Mouse (Mus musculus): ENCODE results near the gene Ppp3r2. TPM values are rescaled to one million over a fixed set of nuclear protein-coding genes. Genes with fewer than 3 reads are reported as not detected.
A peak's percentile ranks its signal among the peaks of the same experiment; 100 is the strongest.

Gene Ppp3r2
- not detected for total RNA-seq (2021)

- DNase-seq (ENCODE audit: low spot score): no peak
- intact Hi-C loops (cut with DNase I): no loop called here
These were observed at the start of gene Ppp3r2 for GRCm38 (mm10) chr4:49681812-49682211. Ppp3r2 (minus strand) TSS chr4:49682024.

GRCm38 (mm10) chr4:49729326-49729725 is 47.5 kb upstream of the Ppp3r2 start:
- DNase-seq (ENCODE audit: low spot score): no peak
- intact Hi-C loops (cut with DNase I): no loop called here

GRCm38 (mm10) chr4:49723908-49724307 is 42.1 kb upstream of the Ppp3r2 start:
- no peak for DNase-seq (ENCODE audit: low spot score)
- intact Hi-C loops (cut with DNase I): no loop called here

GRCm38 (mm10) chr4:49691405-49692194 is 9.8 kb upstream of the Ppp3r2 start:
- DNase-seq (ENCODE audit: low spot score): no peak
- intact Hi-C loops (cut with DNase I): no loop called here

GRCm38 (mm10) chr4:49688594-49689288 is 6.9 kb upstream of the Ppp3r2 start:
- DNase-seq (ENCODE audit: low spot score): no peak
- intact Hi-C loops (cut with DNase I): loop anchor here (2.0 kb wide), 1 partner anchor 270 kb away; no protein-coding TSS in a partner anchor

DNA sequence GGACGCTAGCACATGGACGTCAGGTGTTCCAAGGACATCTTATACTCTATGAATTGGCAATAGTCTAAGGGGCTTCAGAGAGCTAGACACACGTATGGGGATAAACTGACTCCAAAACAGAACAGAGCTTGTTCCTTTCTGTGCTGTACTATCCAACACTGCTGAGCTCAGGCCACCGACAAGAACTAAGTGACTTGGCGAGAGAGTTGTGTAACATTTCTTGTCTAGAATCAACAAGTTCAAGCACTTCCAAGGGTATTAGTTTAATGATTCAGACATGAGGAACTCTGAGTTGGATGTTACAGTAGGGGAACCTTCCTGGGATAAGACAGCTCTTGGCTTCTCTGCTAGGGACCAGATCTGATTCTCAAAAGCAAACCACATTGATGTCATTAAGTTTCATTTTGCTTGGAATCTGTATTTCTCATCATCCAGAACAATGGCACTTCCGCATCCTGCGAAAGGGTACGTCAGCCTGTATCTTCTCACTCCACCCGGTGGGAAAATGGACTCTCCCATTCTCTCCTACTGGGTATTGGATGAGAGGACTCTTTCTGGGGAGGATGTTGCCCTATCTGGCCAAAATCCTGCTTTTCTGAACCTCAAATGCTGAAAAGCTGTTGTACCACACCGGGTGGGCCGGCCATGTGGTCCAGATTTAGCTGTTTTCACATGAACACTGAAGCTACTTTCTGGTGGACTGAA is 1.5 kb downstream of the Ppp3r2 start:
- no peak for DNase-seq (ENCODE audit: low spot score)

GRCm38 (mm10) chr4:49676790-49677189 is 5.0 kb downstream of the Ppp3r2 start:
- intact Hi-C loops (cut with DNase I): no loop called here
- no peak for DNase-seq (ENCODE audit: low spot score)

More for the DNA sequence above, 1.5 kb downstream of the Ppp3r2 start:
- intact Hi-C loops (cut with DNase I): no loop called here

- intact Hi-C loops (cut with DNase I): no loop called here
- DNase-seq (ENCODE audit: low spot score): no peak
These were observed 5.8 kb downstream of the Ppp3r2 start for GRCm38 (mm10) chr4:49676071-49676470.

DNA sequence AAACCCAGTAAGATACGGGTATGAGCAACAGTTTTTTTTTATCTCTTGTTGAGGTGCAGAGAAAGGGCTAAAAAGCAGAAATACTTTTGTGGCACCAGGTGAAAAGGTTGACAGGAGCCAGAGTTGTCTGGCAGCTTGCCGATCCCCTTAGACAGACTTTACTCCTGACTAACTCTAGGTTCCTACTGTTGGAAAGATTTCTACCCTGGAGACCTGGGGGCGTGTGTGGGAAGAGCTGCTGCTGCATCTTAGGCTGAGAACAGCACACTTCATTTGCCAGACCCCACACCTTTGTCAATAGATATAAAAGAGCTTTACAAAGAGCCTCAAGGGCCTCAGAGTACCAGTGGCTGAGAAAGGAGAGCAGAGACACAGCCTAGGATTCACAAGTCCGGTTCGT is 17.0 kb downstream of the Ppp3r2 start:
- intact Hi-C loops (cut with DNase I): no loop called here
- DNase-seq (ENCODE audit: low spot score): no peak

DNA sequence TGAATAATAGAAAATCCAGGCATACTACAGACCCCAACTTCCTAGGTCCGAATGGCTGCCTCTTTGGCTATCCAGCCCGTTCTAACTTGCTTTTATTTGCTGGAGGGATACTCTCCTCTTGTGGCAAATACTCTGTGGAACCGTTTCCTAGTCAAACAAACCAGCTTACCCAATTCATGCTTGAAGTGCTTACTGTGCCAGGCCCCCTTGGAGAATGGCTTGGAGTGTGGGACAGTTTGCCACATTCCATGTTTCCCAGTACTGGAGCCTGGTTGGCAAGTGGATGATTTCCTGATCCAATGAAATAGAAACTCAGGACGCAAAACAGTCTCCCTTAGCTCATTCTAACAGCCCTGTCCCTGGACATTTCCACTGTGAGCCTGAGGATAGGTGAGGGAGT is 19.6 kb downstream of the Ppp3r2 start:
- no peak for DNase-seq (ENCODE audit: low spot score)
- intact Hi-C loops (cut with DNase I): no loop called here

DNA sequence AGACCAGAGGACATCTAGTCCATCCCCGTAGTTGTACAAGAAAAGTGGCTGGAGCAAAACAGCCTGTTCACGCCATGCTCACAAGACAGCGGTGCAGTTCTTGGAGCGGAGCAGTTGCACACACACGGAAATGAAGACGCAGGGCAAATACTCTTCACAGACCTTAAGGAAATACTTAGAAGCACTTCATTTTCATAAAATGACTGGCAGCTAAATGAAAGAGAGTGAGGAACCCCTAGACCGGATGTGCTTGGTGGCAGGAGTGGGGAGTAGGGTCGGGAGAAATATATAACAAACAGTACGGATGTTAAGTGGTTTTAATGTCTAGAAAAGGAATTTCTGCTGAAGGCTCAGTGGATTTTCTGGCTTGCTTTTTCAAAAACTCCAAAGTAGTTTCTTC is 20.2 kb downstream of the Ppp3r2 start:
- intact Hi-C loops (cut with DNase I): no loop called here
- no peak for DNase-seq (ENCODE audit: low spot score)

DNA sequence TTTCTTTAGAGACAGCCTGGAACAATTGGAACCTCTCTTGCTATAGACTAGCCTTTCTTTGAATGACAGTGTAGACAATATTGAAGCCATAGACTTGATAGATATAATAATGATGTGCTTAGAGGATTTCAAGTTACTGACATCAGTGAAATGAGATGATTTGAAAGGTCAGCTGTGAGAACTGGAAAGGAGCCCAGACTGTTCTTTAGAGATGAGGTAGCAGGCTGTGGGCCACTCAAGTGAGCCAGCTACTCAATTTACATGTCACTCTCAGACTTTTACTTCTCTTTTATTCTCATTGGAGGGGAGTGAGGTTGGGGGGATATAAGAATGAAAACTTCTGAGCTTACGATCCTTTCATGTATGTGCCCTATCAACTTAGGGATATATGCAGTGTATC is 22.4 kb downstream of the Ppp3r2 start:
- intact Hi-C loops (cut with DNase I): no loop called here
- no peak for DNase-seq (ENCODE audit: low spot score)

DNA sequence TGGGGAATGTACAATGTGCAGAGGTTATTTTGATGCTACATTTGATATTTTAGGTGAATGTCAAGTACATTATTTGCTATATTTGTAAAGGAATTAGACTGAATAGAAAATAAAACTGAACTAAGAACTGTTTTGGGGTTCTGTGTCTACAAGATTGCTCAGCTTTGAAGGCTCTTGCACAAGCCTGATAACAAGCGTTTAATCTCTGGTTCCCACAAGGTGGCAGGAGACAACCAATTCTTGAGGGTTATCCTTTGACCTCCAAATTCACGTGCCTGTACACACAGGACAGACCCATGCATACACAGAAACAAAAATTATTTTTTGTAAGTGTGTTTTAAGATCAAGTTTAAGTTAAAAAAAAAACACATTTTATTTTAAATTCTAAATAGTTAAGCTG is 41.9 kb downstream of the Ppp3r2 start:
- no peak for DNase-seq (ENCODE audit: low spot score)
- intact Hi-C loops (cut with DNase I): no loop called here

- DNase-seq (ENCODE audit: low spot score): no peak
- intact Hi-C loops (cut with DNase I): no loop called here
These were observed 44.0 kb downstream of the Ppp3r2 start for GRCm38 (mm10) chr4:49637821-49638220.

DNA sequence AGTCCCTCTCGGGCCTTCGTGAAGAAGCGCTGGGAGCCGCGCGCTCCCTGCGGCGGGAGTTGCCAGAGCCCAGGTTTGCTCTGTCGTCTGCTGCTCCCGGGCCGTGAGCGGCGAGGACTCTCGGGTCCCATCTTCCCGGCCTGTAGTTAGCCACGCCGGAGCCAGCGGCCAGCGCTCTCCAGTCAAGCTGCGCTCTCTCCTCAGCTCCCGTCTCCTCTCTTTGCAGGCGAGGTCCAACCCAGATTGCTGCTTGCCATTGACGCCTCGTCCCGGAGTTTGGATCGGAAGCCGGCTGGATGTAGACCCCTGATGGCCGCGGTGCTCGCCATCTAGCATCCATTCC is 49.7 kb downstream of the Ppp3r2 start:
- no peak for DNase-seq (ENCODE audit: low spot score)
- intact Hi-C loops (cut with DNase I): no loop called here

DNA sequence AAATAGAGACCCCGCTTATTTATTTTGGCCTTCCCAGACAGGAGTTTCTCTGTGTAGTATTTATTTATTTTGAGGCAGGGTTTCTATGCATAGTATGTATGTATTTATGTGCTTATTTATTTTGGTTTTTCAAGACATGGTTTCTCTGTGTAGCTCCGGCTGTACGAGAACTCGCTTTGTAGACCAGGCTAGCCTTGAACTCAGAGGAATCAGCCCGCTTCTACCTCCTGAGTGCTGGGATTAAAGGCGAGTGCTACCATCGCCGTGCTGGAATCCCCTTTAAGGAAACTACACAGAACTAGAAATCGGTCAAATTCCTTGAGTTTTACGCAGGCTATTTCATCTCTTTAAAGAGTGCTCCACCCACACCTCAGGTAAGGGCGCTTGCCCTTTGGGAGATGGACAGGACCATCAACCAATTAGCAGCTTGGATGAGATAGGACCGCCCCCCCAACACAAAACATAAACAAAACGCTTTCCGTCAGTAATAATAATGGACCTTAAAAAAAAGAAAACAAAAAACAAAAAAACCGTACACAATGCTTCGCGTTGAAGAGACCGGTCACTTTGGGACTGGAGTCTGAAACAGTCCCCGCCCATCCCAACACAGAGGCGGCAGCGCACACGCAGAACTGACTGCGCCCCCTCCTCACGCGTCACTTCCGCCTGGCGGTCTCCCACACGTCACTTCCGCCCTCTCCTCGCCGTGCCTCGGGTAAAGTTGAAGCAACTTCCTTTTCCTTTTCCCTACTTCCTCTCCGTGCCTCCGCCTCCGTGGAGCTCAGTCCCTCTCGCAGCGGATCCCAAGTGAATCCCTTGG is 50.3 kb downstream of the Ppp3r2 start, which contains the start of gene Rnf20:
Gene Rnf20, plus strand, starts transcription at position 688 of the 820 bp plus-strand sequence.
- intact Hi-C loops (cut with DNase I): loop anchor here (2.0 kb wide), 1 partner anchor 35 kb away; the partner anchor contains the start of gene Tmem246
- DNase-seq (ENCODE audit: low spot score): peak; percentile 93

GRCm38 (mm10) chr4:49628941-49629340 is 52.9 kb downstream of the Ppp3r2 start:
- intact Hi-C loops (cut with DNase I): loop anchor here (2.0 kb wide), 1 partner anchor 106 kb away; no protein-coding TSS in a partner anchor
- DNase-seq (ENCODE audit: low spot score): no peak
